Mouse (Mus musculus): ENCODE results near the gene Maco1. TPM values are rescaled to one million over a fixed set of nuclear protein-coding genes. Genes with fewer than 3 reads are reported as not detected.
"Not testable (repeated sequence)": the region's sequence is repeated elsewhere in the genome, so short reads cannot be mapped to it uniquely, and the experiment has no call there.

The Maco1 gene
- total RNA-seq, 2 experiments from 2014 or later = 19.9 to 21.3 TPM

DNA sequence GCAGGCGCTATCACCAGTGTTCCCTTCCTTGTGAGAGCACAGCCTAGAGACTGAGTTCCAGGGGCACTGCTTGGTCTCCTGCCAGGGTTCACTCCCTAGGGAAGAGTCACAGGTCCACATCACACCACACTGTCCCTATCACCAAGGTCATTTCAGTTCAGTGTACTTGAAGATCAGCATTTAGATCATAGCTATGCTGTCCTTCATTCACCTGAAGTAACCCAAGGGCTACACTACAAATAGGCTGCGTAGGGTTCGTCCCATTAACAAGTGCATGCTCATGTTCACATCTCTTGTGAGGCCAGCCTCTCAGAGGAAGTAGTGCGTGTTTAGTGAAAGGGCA lies 38.9 kb downstream of the Maco1 start:
- DNase-seq = peak; percentile 37 to 38

- DNase-seq = no peak
These were observed 39.5 kb downstream of the Maco1 start for GRCm38 (mm10) chr4:134813406-134814228.

- DNase-seq = peak; percentile 90 to 92
These were observed 48.4 kb downstream of the Maco1 start for GRCm38 (mm10) chr4:134804765-134805164.

- no peak for DNase-seq
These were observed 50.4 kb downstream of the Maco1 start for GRCm38 (mm10) chr4:134802765-134803164.

DNA sequence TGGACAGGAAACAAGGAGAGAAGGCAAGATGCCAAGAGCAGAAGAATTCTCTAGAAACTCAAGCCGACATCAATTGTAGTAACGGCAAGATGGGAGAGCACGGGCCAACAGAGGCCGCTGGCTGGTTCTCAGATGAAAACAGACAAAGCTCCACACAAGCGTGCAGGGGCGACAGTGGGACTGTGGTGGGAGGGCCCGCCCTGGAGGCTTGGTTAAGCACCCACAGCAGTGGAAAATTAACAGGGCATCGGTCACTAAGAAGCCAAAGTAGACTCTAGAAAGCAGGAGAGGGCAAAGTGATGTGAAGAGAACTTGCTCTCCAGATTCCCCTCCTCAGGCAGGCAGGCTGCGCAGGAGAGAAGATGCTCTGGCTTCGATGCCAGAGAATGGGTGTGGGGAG lies 51.0 kb downstream of the Maco1 start:
- DNase-seq = no peak

GRCm38 (mm10) chr4:134800693-134801092 lies 52.5 kb downstream of the Maco1 start:
- DNase-seq = no peak

DNA sequence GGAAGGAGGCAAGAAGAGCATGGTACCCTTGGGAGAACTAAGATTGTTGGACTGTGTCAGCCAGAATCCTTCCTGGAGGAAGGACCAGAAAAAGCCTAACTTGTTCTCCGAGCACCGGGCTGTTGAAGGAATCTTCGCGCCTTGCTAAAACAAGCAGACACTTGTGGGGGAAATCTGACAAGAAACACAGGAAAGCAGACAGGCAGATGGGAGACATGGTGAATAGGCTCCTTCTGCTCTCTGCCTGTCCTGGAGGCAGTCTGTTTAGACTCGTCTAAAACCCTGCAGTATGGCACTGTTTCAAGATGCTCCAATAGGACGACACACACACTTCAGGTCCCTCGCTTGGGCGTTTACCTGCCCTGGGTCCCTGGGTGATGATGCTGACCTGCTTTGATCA lies 53.0 kb downstream of the Maco1 start:
- no peak for DNase-seq

- DNase-seq = peak; percentile 58 to 77
These were observed 53.9 kb downstream of the Maco1 start for GRCm38 (mm10) chr4:134799272-134799671.

GRCm38 (mm10) chr4:134798861-134799260 lies 54.3 kb downstream of the Maco1 start:
- no peak for DNase-seq

DNA sequence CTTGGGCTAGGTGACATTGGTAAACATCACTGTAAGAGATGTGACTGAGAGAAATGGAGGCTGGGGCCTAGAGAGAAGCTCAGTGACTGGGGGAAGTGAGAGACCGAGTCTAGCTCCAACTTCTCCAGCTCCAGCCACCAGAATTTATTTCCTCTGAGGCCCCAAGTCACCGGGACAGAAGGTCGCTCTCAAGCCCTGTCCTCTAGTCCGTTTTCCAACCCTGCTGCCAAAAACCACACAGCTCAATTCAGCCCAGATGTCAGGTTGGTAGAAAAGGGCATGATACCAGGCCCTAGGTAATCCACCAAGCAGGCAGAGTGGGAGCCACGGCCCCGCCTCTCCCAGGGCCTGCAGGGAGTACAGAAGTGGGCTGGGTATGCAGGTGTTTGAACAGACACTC lies 55.5 kb downstream of the Maco1 start:
- DNase-seq = peak; percentile 35

DNA sequence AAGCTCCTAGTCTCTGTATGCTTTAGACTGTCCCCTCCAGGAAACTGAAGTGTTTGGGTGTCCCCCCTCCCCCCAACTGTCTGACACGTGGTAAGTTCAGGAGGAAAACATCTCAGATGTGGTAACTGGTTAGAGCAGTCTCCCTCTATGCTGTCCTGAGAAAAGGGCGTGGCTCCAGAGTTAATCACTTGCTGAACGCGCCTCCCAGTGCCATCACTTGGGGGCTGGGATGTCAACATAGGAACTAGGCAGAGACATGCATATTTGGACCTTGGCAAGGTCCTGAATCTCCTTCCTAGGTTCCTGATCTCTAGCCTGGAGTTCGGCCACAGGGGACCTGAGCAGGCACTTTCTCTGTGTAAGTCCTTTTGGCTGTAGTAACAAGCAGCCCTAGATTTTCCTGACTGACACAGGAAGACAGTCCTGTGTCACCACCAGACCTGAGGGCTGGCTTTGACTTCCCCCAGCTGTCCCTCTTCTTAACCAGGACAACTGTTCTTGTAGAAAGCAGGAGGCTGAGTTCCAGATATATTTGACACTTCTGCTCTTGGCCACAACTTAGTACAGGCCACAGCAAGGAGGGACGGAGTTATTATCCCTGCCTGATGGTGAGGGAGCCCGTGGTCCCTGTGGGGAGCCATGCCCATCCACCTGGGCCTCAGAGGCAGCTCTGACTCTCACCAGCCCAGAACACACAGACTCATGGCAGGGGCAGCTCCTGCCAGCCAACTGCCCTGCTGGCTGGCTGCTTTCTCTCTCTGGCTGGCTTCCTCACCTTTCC lies 56.4 kb downstream of the Maco1 start:
- peak in 1 of 2 experiments; percentile 33 for DNase-seq

DNA sequence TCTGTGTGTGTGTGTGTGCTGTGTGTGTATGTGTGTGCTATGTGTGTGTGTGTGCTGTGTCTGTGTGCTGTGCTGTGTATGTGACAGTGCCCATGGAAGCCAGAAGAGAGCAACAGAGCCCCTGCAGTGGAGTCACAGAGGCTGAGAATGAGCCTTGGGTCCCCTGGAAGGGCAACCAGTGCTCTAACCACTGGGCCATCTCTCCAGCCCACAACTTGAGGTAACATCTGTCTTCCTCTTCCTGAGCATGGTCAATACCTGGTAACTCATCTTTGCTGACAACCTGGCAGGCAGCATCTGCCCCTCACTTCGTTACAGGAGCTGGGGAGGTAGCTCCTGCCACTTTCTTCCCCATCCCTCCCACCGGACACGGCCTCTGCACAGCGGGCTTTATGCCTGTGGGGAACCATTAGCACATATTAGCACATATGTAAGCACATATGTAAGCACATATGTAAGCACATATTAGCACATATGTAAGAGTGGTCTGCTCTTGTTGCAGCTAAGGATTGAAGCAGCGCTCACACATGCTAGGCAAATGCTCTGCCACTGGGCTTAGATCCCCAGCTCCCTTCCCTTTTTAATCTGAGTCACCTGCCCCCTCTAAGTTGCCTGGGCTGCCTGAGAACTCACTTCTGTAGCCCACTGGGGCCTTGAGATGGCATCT lies 57.2 kb downstream of the Maco1 start:
- DNase-seq = no peak

- not testable (repeated sequence) for DNase-seq
These were observed 58.2 kb downstream of the Maco1 start for GRCm38 (mm10) chr4:134794959-134795358.

DNA sequence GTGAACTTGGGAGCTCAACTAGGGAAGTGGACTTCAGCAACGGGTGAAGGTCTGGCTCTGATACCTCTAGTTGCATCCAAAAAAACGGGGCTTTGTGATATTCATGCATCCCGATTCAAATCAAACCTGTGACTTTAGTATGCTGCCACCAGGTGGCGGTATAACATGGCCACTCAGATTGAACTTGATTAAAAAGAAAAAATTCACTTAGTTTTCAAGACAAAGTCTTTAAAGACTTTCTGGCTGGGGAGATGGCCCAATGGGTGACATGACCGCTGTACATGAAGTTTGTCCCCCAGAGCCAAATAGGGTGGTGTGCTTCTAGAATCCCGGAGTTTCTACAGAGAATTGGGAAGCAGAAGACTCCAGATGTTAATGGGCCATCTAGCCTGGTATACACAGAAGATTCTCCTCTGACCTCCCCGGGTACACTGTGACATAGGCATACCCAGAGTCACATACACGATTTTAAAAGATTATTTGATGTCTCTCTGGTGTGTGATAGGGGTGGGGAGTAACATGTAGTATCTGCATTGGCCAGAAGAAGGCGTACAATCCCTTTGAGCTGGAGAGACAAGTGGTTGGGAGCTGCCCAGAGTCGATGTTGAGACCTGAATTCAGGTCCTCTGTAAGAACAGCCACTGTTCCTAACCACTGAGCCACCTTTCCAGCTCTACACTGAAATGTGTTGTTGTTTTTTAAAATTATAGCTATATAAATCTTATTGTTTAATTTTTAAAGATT lies 59.8 kb downstream of the Maco1 start:
- peak; percentile 49 to 80 for DNase-seq

DNA sequence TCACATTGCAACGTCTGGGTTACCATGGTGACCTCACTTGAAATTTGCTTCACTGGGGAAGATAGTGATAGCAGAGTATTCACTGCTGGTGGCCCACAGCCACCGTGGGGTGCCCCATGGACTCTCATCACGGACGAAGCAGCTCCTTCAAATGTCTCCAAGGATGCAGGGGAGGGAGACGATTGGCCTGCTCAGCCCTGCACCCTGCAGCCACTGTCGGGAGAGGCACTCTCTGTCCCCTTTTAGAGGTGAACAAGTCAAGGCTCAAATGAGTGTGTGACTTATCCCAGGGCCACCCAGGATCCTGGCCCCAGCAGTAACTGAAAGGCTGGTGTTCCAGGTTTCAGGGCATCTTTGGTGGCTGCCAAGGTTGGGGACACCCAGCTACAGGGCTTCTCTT lies 61.4 kb downstream of the Maco1 start:
- DNase-seq = no peak

- DNase-seq = no peak
These were observed 66.2 kb downstream of the Maco1 start for GRCm38 (mm10) chr4:134786946-134787345.

DNA sequence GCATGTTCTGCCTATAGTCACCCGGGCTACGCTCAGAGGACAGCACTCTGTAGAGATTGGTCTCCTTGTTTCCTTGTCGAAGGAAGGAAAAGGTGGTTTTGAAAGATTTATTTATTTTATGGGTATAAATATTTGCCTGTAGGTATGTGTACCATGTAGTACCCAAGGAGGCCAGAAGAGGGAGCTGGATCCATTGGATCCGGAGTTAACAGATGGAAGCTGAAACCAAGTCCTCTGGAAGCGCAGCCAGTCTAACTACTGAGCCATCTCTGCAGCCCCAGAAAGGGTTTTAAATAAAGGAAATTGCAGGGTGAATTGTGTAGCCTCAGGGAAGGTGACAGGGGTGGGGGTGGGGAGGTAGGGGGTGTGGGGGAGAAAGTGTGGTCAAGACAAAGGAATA lies 68.4 kb downstream of the Maco1 start:
- DNase-seq = no peak

DNA sequence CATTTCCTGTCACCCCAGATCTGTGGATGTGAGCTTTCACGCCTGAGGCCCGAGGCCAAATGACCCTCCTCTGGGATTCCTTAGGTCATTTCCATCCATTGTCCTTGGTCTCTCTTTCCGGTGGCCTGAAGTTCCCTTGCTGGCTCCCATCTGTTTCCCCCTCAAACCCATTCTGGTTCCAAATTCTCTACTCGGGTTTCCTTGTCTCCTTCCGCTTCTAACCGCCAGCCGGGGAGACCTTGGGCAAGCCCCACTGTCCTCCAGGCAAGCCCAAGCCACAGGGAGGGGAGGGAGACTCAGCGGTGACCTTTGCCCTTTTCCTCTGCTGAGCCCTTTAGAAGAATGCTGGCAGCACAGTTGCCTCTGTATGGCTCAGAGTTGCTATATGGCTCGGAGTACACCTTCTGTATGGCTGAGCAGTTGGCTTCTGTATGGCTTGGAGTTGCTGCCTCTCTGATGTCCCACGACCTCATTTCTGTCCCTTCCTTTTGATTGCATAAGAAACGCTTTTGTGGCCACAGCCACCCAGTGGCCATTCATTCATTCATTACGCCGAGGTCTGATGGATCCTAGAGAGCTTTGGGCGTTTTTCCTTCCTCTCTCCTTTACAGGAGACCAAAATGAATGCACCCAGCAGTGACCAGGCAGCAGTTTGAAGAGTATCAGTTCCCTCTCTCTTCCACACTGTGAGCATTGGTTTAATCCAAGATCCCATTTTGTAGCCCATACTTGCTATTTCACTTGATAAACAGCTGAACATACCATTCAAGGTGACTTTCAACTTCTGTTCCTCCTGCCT lies 73.8 kb downstream of the Maco1 start:
- peak; percentile 60 to 87 for DNase-seq

DNA sequence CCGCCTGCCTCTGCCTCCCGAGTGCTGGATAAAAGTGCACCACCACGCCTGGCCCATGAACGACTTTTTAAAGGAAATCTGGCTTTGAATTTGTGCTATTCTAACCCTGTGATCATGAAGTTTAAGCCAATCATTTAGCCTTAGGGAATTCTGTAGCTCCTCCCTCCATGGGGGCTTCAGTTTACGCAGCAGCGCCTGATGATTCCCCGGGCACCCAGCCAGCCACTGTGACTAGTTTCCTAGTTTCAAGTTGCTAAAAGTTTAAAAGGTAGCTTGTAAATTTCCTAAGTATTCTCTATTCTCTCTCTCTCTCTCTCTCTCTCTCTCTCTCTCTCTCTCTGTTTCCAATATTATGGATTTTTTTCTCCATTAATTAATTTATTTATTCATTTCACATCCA lies 76.9 kb downstream of the Maco1 start:
- DNase-seq = no peak

GRCm38 (mm10) chr4:134775234-134775944 lies 77.8 kb downstream of the Maco1 start:
- DNase-seq = no peak

GRCm38 (mm10) chr4:134774126-134774525 lies 79.0 kb downstream of the Maco1 start:
- DNase-seq = no peak

All from heart, adult 18-20 months (tissue).